Mouse (Mus musculus) C2C12 (cell line): ENCODE data around the gene Plekha5. TPM values are rescaled to one million over a fixed set of nuclear protein-coding genes. Genes with fewer than 3 reads are reported as not detected.
A peak's percentile ranks its signal among the peaks of the same experiment; 100 is the strongest.

Experiments used
- H3K27me3 ChIP-seq: one replicate; pipeline ENCODE4 v1.6.1; 2011; ENCODE audit not compliant: control insufficient read depth, insufficient read depth, insufficient read length
- H3K36me3 ChIP-seq: one replicate; pipeline ENCODE4 v1.6.1; 2011; ENCODE audit not compliant: control insufficient read depth, insufficient read depth
- H3K4me3 ChIP-seq: one replicate; pipeline ENCODE4 v1.5.1; 2011; ENCODE audit warnings: mild to moderate bottlenecking, control low read depth; ENCODE audit not compliant: poor library complexity, insufficient read depth, severe bottlenecking
- H3K79me2 ChIP-seq: one replicate; pipeline ENCODE4 v1.6.1; 2011; ENCODE audit not compliant: control insufficient read depth, insufficient read depth
- H3K79me3 ChIP-seq: one replicate; pipeline ENCODE4 v1.6.1; 2011; ENCODE audit warnings: low read depth, control low read depth
- H3ac ChIP-seq: one replicate; pipeline ENCODE3; 2011; ENCODE audit warnings: low read depth; ENCODE audit not compliant: control insufficient read depth, insufficient read length
- CEBPB ChIP-seq: IDR thresholded peaks from one replicate; pipeline ENCODE4 v1.6.1; 2011; ENCODE audit warnings: low read depth, mild to moderate bottlenecking, control low read depth, moderate library complexity
- CTCF ChIP-seq: IDR thresholded peaks from one replicate; pipeline ENCODE4 v1.5.1; 2011; ENCODE audit not compliant: control insufficient read depth, insufficient read depth, insufficient read length
- FOSL1 ChIP-seq: IDR thresholded peaks from one replicate; pipeline ENCODE4 v1.8.0; 2011; ENCODE audit warnings: mild to moderate bottlenecking, low read length; ENCODE audit not compliant: poor library complexity, insufficient read depth, severe bottlenecking
- MAX ChIP-seq: IDR thresholded peaks from one replicate; pipeline ENCODE4 v1.6.1; 2011; ENCODE audit warnings: mild to moderate bottlenecking, control low read depth
- MYOD1 ChIP-seq: IDR thresholded peaks from one replicate; pipeline ENCODE4 v1.6.1; 2011; ENCODE audit warnings: low read depth; ENCODE audit not compliant: control insufficient read depth, insufficient read length
- MYOG ChIP-seq: IDR thresholded peaks from one replicate; pipeline ENCODE4 v1.6.1; 2011; ENCODE audit not compliant: control insufficient read depth, insufficient read length; ENCODE audit errors: extremely low read depth
- USF1 ChIP-seq: IDR thresholded peaks from one replicate; pipeline ENCODE4 v1.6.1; 2011; ENCODE audit warnings: low read depth, mild to moderate bottlenecking, control low read depth, moderate library complexity
- polyA plus RNA-seq: library from polyadenylated mRNA; unstranded; fragments of >200 nt; fragmentation: generic; extraction: Trizol; gene quantifications from one replicate; pipeline ENCODE4 v1.2.1, GENCODE M21; 2012; ENCODE audit warnings: missing spikeins

Plekha5 gene
- polyA plus RNA-seq, 1 experiment = 13.1 TPM

- H3K4me3 ChIP-seq = no peak overlapping the region
- H3K27me3 ChIP-seq = no peaks in the 10 kb centered on the region
- H3K79me2 ChIP-seq = peaks cover 13% of the 10 kb centered on the region
- H3ac ChIP-seq = no peak overlapping the region
- TF ChIP-seq USF1 = no peak
- TF ChIP-seq CTCF = no peak
- no peak for TF ChIP-seq CEBPB
- peak; percentile 53 for TF ChIP-seq MYOD1
- TF ChIP-seq MYOG = no peak
- TF ChIP-seq FOSL1 = no peak
- TF ChIP-seq MAX = peak; percentile 30
- H3K79me3 ChIP-seq = no peaks in the 10 kb centered on the region
- H3K36me3 ChIP-seq = no peaks in the 10 kb centered on the region
These were observed 63.6 kb downstream of the Plekha5 start for GRCm38 (mm10) chr6:140487489-140487888.

GRCm38 (mm10) chr6:140488673-140489072 is 64.8 kb downstream of the Plekha5 start:
- H3K79me2 ChIP-seq = peaks cover 13% of the 10 kb centered on the region
- H3K36me3 ChIP-seq = no peaks in the 10 kb centered on the region
- TF ChIP-seq MYOD1 = no peak
- TF ChIP-seq FOSL1 = no peak
- no peak for TF ChIP-seq USF1
- no peak for TF ChIP-seq MYOG
- TF ChIP-seq MAX = no peak
- TF ChIP-seq CTCF = no peak
- no peak for TF ChIP-seq CEBPB
- no peaks in the 10 kb centered on the region for H3K79me3 ChIP-seq
- no peaks in the 10 kb centered on the region for H3K27me3 ChIP-seq
- H3ac ChIP-seq = no peak overlapping the region
- H3K4me3 ChIP-seq = no peak overlapping the region

- Histone ChIP-seq H3K4me3 (no peak overlapping the region), H3K79me3 (no peaks in the 10 kb centered on the region), H3ac (no peak overlapping the region), H3K27me3 (no peaks in the 10 kb centered on the region), H3K36me3 (no peaks in the 10 kb centered on the region), H3K79me2 (peaks cover 13% of the 10 kb centered on the region)
- TF ChIP-seq MAX (no peak), MYOG (no peak)
These were observed 65.7 kb downstream of the Plekha5 start for GRCm38 (mm10) chr6:140489570-140489969.

- no peak for TF ChIP-seq FOSL1
- no peak for TF ChIP-seq USF1
- TF ChIP-seq CEBPB = no peak
- TF ChIP-seq MAX = no peak
- TF ChIP-seq MYOD1 = no peak
- no peak for TF ChIP-seq MYOG
- no peak for TF ChIP-seq CTCF
- Histone ChIP-seq H3K4me3 (no peak overlapping the region), H3K36me3 (no peaks in the 10 kb centered on the region), H3K79me2 (peaks cover 9% of the 10 kb centered on the region), H3K79me3 (no peaks in the 10 kb centered on the region), H3K27me3 (no peaks in the 10 kb centered on the region), H3ac (no peak overlapping the region)
These were observed 66.4 kb downstream of the Plekha5 start for GRCm38 (mm10) chr6:140490220-140490619.

- Histone ChIP-seq H3K36me3 (no peaks in the 10 kb centered on the region), H3K27me3 (no peaks in the 10 kb centered on the region), H3K79me3 (no peaks in the 10 kb centered on the region), H3K79me2 (peaks cover 8% of the 10 kb centered on the region), H3ac (no peak overlapping the region), H3K4me3 (no peak overlapping the region)
- TF ChIP-seq MAX = no peak
- TF ChIP-seq CTCF = no peak
- TF ChIP-seq MYOG = no peak
- TF ChIP-seq FOSL1 = no peak
- TF ChIP-seq USF1 = no peak
- no peak for TF ChIP-seq CEBPB
- TF ChIP-seq MYOD1 = no peak
These were observed 67.2 kb downstream of the Plekha5 start for GRCm38 (mm10) chr6:140490921-140491537.

- Histone ChIP-seq H3K79me2 (peaks cover 8% of the 10 kb centered on the region), H3K36me3 (no peaks in the 10 kb centered on the region), H3K4me3 (no peak overlapping the region), H3K27me3 (no peaks in the 10 kb centered on the region), H3ac (no peak overlapping the region), H3K79me3 (no peaks in the 10 kb centered on the region)
- TF ChIP-seq CEBPB = no peak
- no peak for TF ChIP-seq MAX
- no peak for TF ChIP-seq USF1
- TF ChIP-seq MYOG = no peak
- no peak for TF ChIP-seq CTCF
- TF ChIP-seq MYOD1 = no peak
These were observed 68.2 kb downstream of the Plekha5 start for GRCm38 (mm10) chr6:140492043-140492442.
